Mouse (Mus musculus) NIH3T3 (cell line): ENCODE data around the gene Nav3.

Source experiments
- DNase-seq: peaks from one replicate; pipeline ENCODE4 v3.0.0-alpha.2; 2012; ENCODE audit warnings: low read depth

Nav3 gene

DNA sequence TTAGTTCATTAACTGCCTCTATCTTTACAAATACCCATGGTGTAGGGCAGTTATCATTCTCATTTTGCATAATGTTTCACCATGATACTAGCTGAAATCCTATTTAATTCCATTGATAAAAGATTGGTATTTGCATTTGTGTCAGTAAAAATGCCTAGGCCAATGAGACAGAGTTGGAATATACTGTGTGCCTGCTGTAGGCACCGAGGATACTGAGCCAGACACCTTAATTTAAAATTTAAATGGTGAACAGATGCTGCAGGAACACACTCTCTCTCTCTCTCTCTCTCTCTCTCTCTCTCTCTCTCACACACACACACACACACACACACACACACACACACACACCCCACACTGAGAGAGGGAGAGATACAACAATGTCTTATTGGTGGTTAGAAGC is 269.8 kb downstream of the Nav3 start:
- no peak for DNase-seq

DNA sequence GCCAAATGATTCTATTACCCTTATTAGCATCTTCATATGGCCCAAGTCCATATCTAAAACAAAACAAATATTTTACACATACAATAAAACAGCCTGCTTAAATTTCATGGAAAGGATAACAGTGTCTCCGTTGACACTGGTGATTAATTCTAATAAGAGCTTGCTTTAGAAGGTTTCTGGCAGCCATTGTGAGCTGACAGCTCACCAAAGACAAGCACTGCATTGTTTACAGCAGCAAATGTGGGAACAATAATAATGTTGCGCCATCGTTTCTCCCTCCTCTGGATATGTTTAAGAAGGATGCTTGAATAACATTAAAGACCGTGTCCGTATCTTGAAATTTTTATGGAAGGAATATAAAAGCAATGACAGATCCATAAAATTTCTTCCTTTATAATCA is 280.1 kb downstream of the Nav3 start:
- DNase-seq = no peak

DNA sequence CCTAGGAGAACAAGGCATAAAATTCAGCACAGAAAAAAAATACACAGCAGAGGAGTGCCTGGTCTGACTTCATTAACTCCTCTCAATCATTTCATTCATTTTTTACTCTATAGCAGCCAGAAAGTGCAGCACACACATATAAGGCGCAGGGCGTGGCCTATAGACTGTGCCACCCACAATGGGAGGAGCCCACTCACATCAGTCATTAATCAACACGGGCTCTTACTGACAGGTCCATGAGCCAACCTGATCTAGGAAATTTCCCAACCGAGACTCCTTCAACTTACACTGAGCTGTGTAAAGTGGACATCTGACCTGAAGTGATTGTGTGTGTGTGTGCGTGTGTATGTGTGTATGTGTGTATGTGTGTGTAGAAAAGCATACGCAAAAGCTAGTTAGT is 286.6 kb downstream of the Nav3 start:
- peak; percentile 10 for DNase-seq

DNA sequence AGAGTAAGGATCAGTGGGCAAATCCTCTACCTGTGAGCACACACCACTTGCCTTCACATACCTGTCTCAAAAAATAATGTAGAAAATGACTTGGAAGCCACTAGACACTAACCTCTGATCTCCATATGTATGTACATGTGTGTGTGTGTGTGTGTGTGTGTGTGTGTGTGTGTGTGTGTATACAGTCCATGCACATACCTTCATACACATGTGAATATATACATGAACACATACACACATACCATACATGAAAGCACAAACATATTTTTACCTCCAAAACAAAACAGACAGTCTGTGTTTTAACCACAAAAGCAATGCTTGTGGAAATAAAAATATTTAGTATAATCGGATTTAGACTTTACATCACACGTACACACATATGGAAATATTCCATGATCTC is 287.1 kb downstream of the Nav3 start:
- DNase-seq = no peak

DNA sequence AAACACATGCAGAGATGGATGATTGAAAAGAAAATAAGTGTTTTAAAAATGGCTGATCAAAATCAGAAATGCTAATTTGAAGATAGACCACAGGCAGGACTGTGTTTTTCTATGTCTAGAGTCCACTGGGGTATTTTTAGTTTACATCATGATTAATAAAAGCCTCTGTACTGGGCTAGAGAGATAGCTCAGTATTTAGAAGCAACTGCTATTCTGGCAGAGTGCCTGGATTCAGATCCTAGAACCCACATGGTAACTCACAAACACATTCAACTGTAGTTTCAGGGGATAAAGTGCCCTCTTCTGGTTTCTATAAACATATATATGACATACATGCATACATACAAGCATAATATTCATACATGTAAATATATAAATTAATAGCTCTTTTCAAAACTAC is 293.4 kb downstream of the Nav3 start:
- DNase-seq = no peak

DNA sequence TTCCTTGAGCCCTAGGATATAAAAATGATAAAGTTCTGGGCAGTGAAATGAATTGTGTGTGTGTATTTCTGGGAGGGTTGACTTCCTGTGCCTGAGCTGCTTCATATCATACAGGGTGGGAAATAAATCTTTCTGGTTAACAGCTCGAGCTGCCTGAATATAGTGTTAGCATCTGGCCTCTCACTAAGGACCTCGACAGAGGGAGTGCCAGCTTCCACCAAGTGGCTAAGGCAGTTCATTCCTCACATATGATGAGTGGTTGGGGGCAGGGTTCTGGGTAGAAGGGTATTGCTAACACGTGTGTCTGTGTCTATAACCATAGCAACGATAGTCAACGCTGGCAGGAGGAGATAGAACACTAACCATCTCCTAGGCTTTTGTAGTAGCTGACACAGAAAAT is 295.1 kb downstream of the Nav3 start:
- no peak for DNase-seq

DNA sequence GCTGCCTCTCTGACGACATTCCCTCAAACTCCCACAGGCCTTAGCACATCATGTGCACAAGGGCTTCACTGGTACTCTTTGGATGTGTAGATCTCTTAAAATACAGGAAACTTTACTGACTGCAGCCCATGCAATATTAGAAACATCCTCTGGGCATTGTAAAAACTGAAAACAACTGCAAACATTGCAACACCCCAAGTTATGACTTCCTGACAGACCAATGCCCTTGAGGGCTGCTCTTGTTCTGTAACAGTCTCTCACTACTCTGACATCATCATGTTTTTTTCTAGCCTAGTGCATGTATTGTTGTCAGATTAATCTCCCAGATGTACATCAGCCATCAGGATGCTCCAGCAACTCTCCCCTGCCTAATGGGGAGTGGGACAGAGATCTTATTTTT is 296.5 kb downstream of the Nav3 start:
- DNase-seq = no peak

DNA sequence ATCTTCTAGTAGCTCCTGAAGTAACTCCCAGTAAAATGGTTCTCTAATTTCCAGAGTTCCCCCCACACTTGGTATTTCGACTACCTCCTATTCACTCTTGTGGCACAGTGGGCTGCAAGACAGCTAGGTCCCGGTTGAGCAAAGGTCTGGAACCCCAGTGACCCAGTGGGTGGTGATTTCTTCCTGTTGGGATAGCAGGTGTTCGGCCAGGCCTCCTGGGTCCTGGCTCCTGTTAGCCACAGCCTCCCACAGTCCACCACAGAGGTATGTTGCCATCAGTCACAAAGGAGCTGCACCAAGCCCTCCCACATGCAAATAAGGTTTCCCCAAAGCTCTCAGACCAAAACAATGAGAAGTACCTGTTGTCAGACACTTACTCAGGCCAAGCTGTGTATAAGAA is 297.9 kb downstream of the Nav3 start:
- DNase-seq = no peak

DNA sequence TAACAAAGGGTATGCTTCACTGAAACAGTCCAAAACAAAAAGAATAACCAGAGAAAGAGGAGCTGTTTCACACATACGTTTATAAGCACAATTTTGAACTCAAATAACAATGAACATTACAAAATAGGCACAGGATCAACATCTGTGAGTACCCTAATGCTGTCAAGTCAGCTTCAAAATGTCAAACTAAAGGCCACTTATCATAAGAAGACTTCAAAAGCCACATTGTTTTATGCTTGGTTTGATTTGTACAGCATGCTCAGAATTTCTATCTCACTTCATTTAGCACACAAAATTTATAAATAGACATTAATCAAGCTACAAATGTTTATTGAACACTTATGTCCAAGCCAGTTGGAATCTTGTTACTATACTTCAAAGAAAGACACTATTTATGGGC is 299.6 kb downstream of the Nav3 start:
- DNase-seq = no peak

DNA sequence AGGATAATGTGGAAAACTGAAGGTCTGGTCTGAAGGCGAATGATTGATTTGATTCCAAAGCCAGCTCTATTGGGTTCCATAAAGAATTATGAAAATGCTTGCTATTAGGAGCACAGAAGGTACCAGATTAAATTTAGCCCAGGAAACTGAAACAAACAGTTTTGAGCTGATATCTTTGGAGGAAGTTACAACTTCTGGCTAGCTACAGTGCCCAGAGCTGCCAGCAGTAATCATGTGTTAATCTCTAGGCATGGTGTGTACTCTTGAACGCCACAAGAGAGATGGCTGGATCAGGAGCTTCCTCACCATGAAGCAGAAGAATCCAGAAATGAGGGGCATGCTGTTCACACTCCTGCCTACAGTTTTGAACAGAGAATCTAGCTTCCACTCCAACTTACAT is 300.5 kb downstream of the Nav3 start:
- DNase-seq = no peak

DNA sequence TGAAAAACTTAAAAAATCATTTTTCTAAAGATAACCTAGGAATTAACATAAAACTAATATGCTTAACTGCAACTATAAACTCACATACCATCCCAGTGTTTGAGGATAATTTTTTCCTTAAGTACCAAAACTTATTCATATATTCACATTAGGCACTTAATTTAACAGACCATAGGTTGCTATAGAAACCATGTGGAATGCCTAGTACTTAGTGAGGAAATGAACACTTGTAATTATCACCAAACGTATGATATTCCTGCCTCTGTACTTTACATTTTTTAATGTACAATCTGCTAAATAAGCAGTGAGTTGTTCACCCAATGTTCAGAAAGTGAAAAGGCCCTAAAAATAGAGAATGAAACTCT is 301.1 kb downstream of the Nav3 start:
- no peak for DNase-seq

DNA sequence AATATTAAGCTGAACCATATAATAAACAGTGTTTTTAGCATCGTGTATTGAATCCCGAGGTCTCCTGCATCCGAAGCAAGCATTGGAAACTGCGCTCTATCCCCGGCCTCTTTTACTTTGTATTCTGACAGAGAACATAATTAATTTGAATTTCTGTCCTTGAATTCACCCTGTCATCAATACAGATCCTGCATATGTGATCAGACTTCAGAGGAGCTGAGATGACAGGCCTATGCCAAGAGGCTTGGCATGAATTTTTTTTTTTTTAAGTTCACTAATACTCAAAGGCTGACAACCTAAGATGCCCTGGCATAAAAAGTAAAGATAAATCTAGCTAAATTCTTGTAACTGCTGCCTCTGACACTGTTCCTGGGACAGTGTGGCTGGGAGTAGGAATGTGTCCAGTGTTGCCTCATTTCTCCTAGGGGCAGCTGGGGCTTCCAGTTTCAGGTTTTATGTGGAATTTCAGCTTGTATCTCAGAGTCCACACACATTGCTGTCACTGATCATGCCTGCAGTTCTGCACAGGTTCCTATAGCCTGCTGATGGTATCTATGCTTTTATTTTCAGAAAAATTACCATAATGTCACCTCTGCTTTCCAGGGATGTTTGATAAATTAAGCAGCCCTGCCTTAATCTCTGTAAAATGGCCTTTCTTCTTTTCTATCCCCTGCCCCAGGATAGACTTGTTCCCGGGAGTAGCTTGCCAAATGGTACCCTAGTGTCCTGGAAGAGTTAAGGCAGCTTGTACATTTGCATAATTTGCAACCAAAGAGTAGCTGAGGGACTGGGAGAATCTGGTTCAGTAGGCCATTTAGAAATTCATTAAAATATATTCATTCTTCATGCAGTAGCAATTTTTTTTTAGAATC is 301.8 kb downstream of the Nav3 start:
- DNase-seq = no peak

DNA sequence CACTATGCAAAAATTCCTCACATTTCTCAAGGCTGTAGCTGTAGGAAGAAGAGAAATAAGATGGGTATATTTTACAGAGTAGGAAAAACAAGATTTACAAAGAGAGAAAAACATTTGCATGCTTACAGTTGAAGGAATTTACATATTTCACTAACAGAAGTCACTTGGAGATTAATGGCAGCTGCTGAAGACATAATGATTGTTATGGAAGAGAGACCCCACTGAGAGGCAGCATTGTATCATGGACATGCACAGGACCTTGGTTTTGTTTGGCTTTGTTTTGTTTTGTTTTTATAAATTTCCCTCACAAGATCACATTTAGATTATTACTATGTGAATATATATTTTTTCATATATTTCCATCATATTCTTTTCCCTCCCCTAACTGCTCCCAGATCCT is 335.4 kb downstream of the Nav3 start:
- DNase-seq = no peak

DNA sequence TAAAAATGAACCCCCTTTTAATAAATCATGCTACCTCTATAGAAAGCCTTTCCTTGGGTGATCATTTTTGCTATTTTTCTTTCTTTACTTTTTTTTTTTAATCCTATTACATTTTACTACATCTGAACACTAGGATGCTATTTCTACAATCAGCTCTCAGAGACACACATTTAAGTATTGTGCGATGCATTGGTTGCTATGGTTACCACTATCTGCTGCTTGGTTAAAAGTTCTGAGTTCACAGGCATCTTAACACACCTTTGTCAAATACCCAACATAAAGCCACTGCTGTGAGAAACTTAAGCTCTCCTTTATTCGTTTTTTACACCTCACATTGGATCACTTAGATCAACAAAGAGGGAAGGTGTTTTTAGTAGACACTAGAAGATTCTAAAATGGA is 338.7 kb downstream of the Nav3 start:
- no peak for DNase-seq

DNA sequence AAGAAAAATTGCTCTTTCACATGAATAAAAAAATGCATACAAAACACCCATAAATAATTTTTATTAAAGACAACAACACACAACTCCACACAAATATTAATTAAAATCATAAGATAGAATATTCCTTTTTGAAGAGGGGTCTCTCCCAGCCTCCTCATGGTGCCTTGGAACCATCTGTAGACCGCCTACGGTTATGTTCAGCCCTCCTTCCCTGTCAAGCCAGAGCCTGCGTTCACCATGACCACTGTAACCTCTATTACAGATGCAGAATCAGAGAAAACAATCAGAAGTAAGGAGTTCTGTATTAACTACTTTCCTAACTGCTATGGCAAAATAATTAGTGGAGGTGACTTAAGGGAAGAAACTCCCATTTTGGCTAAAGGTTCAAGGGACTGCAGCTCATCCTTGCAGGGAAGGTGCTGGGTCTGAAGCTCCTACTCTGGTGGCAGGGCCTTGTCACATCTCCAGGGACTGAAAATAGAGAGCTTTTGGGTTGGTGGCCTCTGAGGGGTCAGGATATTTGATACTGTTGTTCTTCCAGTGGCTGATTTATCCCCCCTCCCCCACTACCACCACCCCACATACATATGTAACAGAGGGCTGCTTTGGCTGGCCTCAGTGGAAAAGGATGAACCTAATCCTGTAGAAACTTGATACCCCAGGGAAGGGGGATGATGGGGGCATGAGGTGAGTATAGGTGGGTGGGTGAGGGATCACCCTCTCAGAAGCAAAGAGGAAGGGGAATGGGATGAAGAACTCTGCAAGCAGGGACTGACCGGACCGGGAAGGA is 343.1 kb downstream of the Nav3 start:
- no peak for DNase-seq

DNA sequence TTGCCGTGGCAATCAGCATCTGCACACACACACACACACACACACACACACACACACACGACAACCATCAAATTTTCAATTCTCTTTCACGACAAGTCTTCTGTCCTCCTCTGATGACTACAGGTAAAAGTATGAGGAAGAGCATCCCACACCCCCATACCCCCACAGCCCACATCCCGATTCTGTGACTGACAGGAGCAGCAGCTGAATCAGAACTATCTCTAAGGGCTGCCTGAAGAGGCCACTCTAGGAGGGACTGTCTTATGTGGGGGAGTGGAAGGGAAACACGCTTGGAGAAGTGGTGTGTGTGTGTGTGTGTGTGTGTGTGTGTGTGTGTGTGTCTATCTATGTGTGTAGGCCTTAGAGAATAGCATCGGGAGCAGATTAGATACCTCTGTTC is 352.7 kb downstream of the Nav3 start:
- no peak for DNase-seq

DNA sequence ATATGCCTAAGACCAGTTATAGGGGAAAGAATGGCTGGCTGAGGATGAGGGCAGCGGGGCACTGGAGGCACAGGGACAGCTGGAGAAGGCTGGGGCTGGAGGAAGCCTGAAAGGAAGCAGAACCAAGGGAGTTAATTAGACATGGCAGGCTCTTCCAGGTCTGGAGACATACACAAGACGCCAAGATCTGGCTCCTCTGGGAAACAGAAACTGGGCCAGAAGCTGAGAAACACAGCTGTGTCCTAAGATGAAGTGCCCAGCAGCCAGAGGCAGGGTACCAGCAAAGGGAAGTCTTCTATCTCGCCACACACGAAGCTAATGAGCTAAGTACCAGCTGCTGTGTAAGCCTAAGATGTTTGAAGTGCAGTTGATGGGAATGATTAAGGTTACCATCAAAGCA is 353.8 kb downstream of the Nav3 start:
- no peak for DNase-seq

DNA sequence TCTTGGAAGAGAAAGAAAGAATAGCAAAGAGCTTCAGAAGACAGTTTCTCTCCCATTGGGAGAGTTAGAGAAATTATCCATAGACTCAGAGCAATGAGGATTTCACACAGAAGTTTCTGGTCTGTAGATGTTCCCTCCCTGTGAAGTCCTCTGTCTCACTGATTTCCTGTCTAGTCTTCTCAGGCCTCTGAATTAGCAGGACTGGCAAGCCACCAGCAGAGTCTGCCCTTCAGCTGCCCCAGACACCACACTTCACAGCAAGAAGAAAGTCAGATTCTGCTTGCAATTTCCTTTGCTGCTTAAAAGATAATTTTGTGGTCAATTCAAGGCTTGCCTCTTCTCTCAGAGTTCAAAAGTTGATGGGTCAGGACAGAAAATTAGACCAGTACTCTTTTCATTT is 361.6 kb downstream of the Nav3 start:
- DNase-seq = no peak

DNA sequence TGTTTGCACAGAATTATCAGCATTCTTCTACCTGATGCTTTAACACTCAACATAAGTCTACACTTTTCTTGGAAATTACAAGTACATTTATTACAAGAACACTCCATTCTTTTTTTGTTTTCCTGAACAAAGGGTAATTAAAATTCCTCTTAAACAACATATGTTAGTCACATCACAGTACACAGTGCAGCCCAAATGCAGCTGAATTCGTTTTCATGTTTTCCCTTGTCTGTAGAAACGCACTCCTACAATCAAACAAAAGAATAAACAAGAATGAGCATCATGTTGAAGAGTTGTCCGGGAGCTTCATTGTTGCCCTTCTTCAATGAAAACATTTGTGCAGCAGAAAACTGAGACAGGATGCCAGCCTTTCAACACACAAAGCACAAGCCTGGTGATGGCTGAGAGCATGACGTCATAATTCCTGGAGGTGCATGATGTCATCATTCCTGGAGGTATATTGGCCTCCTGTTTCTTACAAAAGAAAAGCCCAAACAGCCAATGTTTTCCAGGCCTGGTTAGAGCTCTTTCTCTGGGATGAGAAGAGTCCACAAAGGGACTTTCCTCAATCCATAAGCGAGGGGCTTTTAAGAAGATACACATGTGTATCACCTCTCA is 367.5 kb downstream of the Nav3 start:
- no peak for DNase-seq

DNA sequence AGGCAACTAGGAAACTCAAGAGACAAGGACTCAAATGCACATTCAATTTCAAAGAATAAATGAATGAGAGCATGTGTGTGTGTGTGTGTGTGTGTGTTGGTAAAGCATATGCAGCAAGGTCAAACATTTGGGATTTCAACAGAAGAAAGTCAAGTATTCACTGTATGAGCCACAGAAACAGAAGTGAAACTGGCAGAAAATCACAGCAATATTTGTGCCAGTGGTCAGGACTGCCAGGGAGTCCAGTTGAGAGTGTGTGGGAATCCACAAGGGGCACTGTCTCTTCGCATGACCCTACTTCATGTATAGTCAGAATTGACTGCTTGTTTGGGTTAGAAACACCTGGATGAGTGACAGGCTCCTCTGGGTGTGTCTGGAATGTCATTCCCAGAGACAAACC is 370.1 kb downstream of the Nav3 start:
- no peak for DNase-seq

DNA sequence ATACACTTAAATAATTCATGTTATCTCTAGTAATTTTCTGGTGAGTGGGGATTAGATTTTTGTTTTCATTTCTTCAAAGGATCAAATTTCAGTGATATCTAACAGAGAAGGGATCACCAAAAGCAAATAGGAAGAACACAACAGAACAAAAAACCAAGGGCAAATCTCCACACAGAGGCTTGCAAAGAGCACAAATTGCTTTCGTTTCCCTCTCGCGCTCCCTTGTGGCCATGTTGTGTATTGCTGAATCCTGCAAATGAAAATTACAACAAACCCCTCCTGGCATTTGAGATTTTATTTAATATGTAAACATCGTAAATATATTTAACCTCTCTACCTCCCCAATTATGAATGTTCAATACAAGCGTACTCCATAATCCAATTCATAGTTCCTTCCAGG is 370.8 kb downstream of the Nav3 start:
- peak; percentile 82 for DNase-seq

DNA sequence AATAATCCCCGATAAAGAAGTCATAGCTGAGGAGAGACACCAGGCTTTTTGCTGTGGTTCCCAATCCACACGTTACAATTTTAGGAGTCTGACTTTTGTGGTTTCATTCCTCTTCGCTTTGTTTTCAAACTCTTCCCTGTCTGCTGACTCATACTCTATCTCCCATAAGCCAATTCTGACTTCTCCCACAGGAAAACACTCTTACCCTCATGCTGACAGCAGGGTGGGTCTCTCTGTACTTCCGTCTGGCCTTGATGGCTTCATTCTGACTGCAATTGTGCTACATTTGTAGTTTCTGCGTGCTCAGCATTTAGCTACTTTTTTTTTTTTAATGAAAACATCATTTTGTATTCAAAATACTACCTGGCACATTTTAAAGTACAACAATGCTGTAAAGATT is 379.4 kb downstream of the Nav3 start:
- no peak for DNase-seq

DNA sequence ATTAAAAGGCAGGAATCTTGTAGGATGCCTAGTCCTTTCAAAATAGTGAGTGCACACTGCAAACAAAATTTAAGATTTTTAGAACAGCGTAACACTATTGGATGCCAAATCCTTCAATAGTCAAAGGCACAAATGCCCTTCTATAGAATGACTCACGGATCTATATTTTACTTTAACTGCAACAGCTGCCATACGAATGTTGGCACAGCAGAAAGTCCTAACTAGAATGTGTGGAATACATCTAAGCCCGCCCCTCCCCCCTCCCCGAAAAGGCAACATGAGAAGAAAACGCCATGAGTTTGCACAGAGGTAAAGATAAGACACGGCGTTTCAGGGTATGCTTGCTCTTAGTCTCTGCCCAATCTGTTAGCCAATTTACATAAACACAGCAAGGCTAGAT is 383.6 kb downstream of the Nav3 start:
- DNase-seq = no peak
